Mouse (Mus musculus): ENCODE data around the gene Traf4.

Gene Traf4

GRCm38 (mm10) chr11:78167257-78167959 lies 2.0 kb upstream of the Traf4 start:
- in situ Hi-C loops (cut with MboI; ENCODE audit: low sequenced_read_pairs), result no loop called here

- in situ Hi-C loops (cut with MboI; ENCODE audit: low sequenced_read_pairs), result no loop called here
Measured at GRCm38 (mm10) chr11:78166640-78167039, 1.3 kb upstream of the Traf4 start.

- in situ Hi-C loops (cut with MboI; ENCODE audit: low sequenced_read_pairs), result no loop called here
Measured at GRCm38 (mm10) chr11:78166161-78166560, 772 bp upstream of the Traf4 start.

DNA sequence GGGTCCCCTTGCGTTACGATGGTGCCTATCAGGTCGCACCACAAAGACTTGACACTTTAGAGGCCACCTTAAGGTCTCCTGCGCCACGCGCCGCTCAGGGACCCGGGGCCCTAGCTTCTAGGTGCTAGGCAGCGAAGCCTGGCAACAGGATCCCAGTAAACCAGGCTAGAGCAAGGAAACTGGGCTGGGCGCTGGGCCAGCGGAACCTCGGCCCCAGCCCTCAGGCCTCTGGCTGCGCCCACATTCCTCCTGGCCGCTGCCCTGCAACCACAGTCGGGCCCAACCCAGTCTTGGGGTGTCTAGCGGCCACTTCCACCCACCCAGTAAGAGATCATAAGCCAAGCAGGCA lies 346 bp upstream of the Traf4 start:
- in situ Hi-C loops (cut with MboI; ENCODE audit: low sequenced_read_pairs), result no loop called here

- in situ Hi-C loops (cut with MboI; ENCODE audit: low sequenced_read_pairs), result no loop called here
Measured at GRCm38 (mm10) chr11:78164604-78164923, 825 bp downstream of the Traf4 start.

- in situ Hi-C loops (cut with MboI; ENCODE audit: low sequenced_read_pairs), result no loop called here
Measured at GRCm38 (mm10) chr11:78163681-78164603, 1.4 kb downstream of the Traf4 start.

- in situ Hi-C loops (cut with MboI; ENCODE audit: low sequenced_read_pairs), result no loop called here
Measured at GRCm38 (mm10) chr11:78163045-78163444, 2.3 kb downstream of the Traf4 start.

DNA sequence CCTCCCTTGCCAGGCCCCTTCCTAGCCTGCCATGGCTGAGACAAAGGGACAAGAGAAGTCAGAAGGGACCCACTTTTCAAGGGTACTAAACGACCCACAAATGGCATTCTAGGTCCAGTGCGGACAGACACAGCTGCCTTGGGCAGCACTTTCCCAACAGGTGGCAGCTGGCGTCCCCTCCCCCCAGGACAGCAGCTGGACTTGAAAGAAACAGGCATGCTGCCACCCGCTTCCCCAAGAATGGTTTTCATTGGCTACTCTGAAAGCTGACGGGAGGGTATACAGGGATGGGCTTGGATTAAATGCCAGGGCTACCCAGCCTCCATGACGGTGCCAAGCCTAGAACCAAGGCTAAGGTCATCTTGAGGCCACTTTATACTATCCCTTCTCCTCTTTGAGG lies 2.9 kb downstream of the Traf4 start:
- in situ Hi-C loops (cut with MboI; ENCODE audit: low sequenced_read_pairs), result no loop called here

DNA sequence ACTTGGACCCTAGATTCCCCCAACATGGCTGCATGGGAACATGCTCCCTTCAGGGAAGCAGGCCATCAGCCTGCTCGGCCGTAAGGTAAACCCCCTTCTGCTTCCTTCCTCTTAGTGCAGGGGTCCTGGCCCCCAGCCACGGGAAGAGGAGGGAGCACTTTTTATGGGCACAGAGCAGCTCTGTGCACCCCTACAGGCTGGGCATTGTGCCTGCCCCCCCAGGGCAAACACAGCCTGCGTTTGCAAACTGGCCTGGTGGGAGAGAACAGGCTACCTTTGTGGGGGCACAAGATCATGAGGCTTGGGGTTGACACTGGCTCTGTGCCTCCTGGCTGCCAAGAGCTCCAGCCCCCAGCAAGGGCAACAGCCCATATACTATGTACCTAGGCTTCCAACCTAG lies 3.4 kb downstream of the Traf4 start:
- in situ Hi-C loops (cut with MboI; ENCODE audit: low sequenced_read_pairs), result no loop called here

- in situ Hi-C loops (cut with MboI; ENCODE audit: low sequenced_read_pairs), result no loop called here
Measured at GRCm38 (mm10) chr11:78161169-78161568, 4.2 kb downstream of the Traf4 start.

DNA sequence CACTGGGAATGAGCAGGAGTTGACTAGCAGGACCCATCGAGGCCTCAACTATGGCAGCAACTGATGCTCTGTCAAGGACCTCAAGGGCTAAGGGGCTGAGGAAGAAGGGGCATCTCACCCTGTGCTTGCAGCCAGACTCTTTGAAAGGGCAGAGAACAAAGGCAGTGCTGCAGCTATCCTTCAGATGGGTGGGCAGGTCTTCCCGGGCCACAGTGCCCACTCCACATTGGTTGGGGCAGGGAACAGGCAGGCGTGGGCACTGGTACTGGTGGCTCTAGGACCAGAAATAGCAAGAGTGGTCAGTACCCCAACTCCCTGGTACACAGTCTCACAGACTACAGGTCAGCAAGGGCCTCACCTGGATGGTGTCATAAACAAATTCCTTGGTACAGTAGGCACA lies 4.7 kb downstream of the Traf4 start:
- in situ Hi-C loops (cut with MboI; ENCODE audit: low sequenced_read_pairs), result no loop called here

- in situ Hi-C loops (cut with MboI; ENCODE audit: low sequenced_read_pairs), result no loop called here
Measured at GRCm38 (mm10) chr11:78160171-78160570, 5.2 kb downstream of the Traf4 start.

DNA sequence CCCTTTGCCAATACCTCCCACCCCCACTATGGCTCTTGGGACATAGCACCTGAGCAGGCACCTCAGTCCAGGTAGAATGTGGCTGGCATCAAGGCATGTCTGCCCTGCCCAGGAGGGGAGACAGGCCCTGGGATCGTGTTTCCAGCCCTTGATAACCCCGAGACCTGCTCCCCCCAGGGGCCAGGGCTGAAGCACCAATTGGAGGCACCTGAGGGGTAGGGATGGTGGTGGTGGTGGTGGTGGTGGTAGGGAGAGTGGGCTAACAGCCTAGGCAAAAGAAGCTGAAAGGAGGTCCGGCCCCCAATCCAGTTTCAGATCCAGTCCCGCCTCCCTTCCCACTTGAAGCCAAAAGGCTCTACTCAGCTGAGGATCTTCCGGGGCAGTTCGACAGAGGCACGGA lies 5.8 kb downstream of the Traf4 start:
- in situ Hi-C loops (cut with MboI; ENCODE audit: low sequenced_read_pairs), result no loop called here

DNA sequence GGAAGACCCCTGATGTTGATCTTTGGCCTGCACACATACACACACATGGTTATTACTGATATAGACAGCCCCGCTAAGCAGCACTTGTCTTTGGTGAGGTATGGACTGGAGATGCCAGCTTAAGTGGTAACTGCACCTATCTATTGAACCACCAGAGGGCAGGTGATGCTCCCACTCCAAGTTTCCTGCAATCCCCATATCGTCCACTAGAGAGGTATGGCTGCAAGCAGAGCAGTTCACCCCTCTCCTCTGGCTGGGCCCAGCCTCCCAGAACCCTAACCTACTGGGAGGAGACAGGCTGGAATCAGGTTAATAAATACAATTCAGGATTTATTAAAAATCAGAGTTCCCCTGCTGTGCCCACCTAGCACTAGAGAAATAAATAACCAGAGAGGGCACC lies 6.3 kb downstream of the Traf4 start:
- in situ Hi-C loops (cut with MboI; ENCODE audit: low sequenced_read_pairs), result no loop called here

GRCm38 (mm10) chr11:78156156-78156699 lies 9.2 kb downstream of the Traf4 start:
- in situ Hi-C loops (cut with MboI; ENCODE audit: low sequenced_read_pairs), result no loop called here

DNA sequence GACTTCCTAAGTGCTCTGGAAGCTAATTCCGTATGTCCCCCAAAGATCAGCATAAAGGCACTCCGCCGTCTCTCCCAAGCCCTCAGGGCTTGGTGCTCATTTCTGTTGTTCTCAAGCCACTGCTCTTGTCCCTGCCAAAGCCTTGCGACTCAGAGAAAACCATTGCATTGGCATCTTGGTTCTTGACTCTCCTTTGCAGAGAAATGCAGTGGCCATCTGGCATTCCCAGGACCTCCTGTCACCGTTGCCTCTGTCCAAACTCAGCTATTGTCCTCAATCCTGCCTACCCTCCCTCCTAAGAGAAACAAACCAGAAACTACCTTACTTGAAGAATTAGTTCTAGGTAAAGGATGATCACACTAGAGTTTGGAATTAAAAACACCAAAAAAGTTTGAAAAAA lies 9.7 kb downstream of the Traf4 start:
- in situ Hi-C loops (cut with MboI; ENCODE audit: low sequenced_read_pairs), result no loop called here

DNA sequence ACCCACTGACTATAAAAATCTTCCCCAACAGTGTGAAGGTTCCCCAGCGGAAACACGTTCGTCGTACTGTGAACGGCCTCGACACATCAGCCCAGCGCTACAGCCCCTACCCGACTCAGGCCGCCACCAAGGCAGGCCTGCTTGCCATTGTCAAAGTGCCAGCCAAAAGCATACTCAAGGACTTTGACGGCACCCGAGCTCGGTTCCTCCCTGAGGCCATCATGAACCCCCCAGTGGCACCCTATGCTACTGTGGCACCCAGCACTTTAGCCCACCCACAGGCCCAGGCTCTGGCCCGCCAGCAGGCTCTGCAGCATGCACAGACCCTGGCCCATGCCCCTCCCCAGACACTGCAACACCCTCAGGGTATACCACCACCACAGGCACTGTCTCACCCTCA lies 11.6 kb downstream of the Traf4 start:
- in situ Hi-C loops (cut with MboI; ENCODE audit: low sequenced_read_pairs), result no loop called here

DNA sequence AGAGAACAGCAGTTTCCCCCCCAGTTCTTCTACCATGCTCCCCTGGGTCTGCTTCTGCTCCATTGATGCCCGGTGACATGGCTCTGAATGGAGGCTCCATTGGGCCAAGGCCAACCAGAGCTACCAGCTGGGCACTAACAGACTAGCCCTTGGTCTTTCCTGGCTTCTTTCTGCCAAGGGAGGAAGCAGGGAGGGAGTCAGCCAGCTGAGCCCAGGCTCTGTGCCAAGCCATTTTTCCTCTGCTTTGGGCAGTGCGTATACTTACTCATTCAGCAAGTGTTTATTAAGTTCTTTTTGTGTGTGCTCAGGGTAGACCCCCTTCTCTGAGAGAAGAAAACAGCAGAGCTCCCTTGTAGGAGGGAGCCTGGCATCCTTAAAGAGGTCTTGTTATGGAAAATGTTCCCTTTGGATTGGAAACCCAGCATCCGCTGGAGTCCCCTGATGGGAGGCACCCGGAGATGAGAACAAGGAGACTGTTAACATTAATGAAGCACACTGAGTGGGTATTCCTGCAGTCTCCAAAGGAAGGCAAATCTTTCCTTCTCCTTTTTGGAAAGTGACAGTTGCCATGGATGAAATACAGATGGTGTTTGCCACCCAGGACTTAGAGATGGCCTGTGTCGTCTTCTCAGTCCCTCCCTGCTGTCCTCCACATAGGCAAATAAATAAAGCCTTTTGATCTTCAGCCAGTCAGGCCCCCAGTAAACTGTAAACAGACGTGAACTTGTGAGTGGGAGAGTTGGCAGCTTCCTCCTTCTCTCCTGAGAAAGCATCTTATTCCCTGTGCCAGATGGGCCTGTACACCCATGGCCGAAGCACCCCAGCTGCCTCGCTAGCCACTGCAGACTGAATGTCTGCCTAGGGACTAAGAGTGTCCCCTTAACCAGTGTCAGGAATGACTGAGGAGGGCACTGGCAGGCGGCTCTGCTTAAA lies 12.8 kb downstream of the Traf4 start:
- in situ Hi-C loops (cut with MboI; ENCODE audit: low sequenced_read_pairs), result no loop called here

- in situ Hi-C loops (cut with MboI; ENCODE audit: low sequenced_read_pairs), result no loop called here
Measured at GRCm38 (mm10) chr11:78151161-78151560, 14.2 kb downstream of the Traf4 start.

GRCm38 (mm10) chr11:78146707-78147543 lies 18.5 kb downstream of the Traf4 start:
- in situ Hi-C loops (cut with MboI; ENCODE audit: low sequenced_read_pairs), result loop anchor here (10.0 kb wide), 1 partner anchor 92 kb away; no protein-coding TSS in a partner anchor
